Mouse (Mus musculus) forebrain, embryonic 15.5 days (tissue): Measurements from ENCODE around the gene Lrrc49. TPM values are rescaled to one million over a fixed set of nuclear protein-coding genes. Genes with fewer than 3 reads are reported as not detected.

Source experiments
- ATAC-seq: fragments of 200-750 bp; cut with Nextera tagmentation; replicated peaks from 2 replicates; pipeline ENCODE4 v1.8.0; 2017; ENCODE audit warnings: mild to moderate bottlenecking, moderate TSS enrichment, moderate library complexity
- H3K27ac ChIP-seq: fragments of 300-500 bp; sonication (generic); replicated peaks from 2 replicates; pipeline ENCODE4 v1.5.1; 2015; ENCODE audit warnings: mild to moderate bottlenecking, inconsistent platforms
- H3K27me3 ChIP-seq: fragments of 300-500 bp; sonication (generic); 2 replicates; pipeline ENCODE4 v1.6.1; 2015; ENCODE audit warnings: inconsistent platforms
- H3K36me3 ChIP-seq: fragments of 300-500 bp; sonication (generic); 2 replicates; pipeline ENCODE4 v1.6.1; 2015; ENCODE audit warnings: mild to moderate bottlenecking, inconsistent platforms
- H3K4me1 ChIP-seq: fragments of 300-500 bp; sonication (generic); 2 replicates; pipeline ENCODE4 v1.6.1; 2015; ENCODE audit warnings: inconsistent platforms
- H3K4me2 ChIP-seq: fragments of 300-500 bp; sonication (generic); replicated peaks from 2 replicates; pipeline ENCODE4 v1.6.1; 2015; ENCODE audit warnings: mild to moderate bottlenecking, inconsistent platforms
- H3K4me3 ChIP-seq: fragments of 300-500 bp; sonication (generic); 2 replicates; pipeline ENCODE4 v1.5.1; 2015; ENCODE audit warnings: mild to moderate bottlenecking, inconsistent platforms
- H3K9ac ChIP-seq: fragments of 300-500 bp; sonication (generic); replicated peaks from 2 replicates; pipeline ENCODE4 v1.6.1; 2015; ENCODE audit warnings: mild to moderate bottlenecking, inconsistent platforms
- H3K9me3 ChIP-seq: fragments of 300-500 bp; sonication (generic); 2 replicates; pipeline ENCODE4 v1.6.1; 2016; ENCODE audit warnings: inconsistent platforms
- WGBS: fragments of 180-500 bp; shearing (Covaris S2); methylation state at CpG from one replicate; pipeline ENCODE4 v1.1.7; 2015; ENCODE audit warnings: mixed read lengths; 5-methylcytosine and 5-hydroxymethylcytosine counted together
- polyA plus RNA-seq: library from polyadenylated mRNA; unstranded; fragments of >200 nt; fragmentation: Nextera tagmentation; extraction: Ambion mirVana; gene quantifications from 2 replicates; pipeline ENCODE4 v1.2.1, GENCODE M21; 2015

Gene Lrrc49
- 65.7 and 69.5 TPM in 2 replicates for polyA plus RNA-seq

- Histone ChIP-seq H3K27me3 (no peaks in the 10 kb centered on the region), H3K4me2 (peak within 1 kb of the TSS; percentile 56), H3K27ac (peak within 1 kb of the TSS; percentile 99), H3K4me1 (peaks cover 25% of the 10 kb centered on the region), H3K36me3 (peaks cover 18% of the 10 kb centered on the region), H3K4me3 (peak within 1 kb of the TSS; percentile 61), H3K9ac (peak within 1 kb of the TSS; percentile 68), H3K9me3 (no peaks in the 10 kb centered on the region)
- ATAC-seq: peak; percentile 96
- WGBS: under 1% methylated on average over 21 of the region's 21 CpGs
Measured at GRCm38 (mm10) chr9:60687891-60688324, at the start of gene Lrrc49. Lrrc49 (minus strand) TSS chr9:60688158.

- no peak for ATAC-seq
- H3K27ac ChIP-seq: no peak overlapping the region
Measured at GRCm38 (mm10) chr9:60734321-60734720, 46.4 kb upstream of the Lrrc49 start.

GRCm38 (mm10) chr9:60724968-60725367 lies 37.0 kb upstream of the Lrrc49 start:
- WGBS: 93% methylated on average over 7 of the region's 7 CpGs
- Histone ChIP-seq H3K4me1 (no peaks in the 10 kb centered on the region), H3K4me2 (no peak overlapping the region), H3K27ac (no peak overlapping the region), H3K4me3 (no peak overlapping the region), H3K27me3 (no peaks in the 10 kb centered on the region), H3K9me3 (no peaks in the 10 kb centered on the region), H3K9ac (no peak overlapping the region), H3K36me3 (no peaks in the 10 kb centered on the region)
- no peak for ATAC-seq

More at GRCm38 (mm10) chr9:60734321-60734720, 46.4 kb upstream of the Lrrc49 start:
- Histone ChIP-seq H3K4me3 (no peak overlapping the region), H3K36me3 (peaks cover 4% of the 10 kb centered on the region; the same call in 1 of the 2 replicates), H3K4me2 (no peak overlapping the region), H3K4me1 (no peaks in the 10 kb centered on the region), H3K9me3 (no peaks in the 10 kb centered on the region), H3K27me3 (no peaks in the 10 kb centered on the region), H3K9ac (no peak overlapping the region)
- 94% methylated on average over 2 of the region's 2 CpGs for WGBS

GRCm38 (mm10) chr9:60719687-60720086 lies 31.7 kb upstream of the Lrrc49 start:
- Histone ChIP-seq H3K9me3 (no peaks in the 10 kb centered on the region), H3K4me1 (no peaks in the 10 kb centered on the region), H3K27ac (no peak overlapping the region), H3K9ac (no peak overlapping the region), H3K36me3 (no peaks in the 10 kb centered on the region), H3K4me2 (no peak overlapping the region), H3K27me3 (no peaks in the 10 kb centered on the region), H3K4me3 (no peak overlapping the region)
- 82% methylated on average over 3 of the region's 3 CpGs for WGBS
- ATAC-seq: no peak

- Histone ChIP-seq H3K27ac (no peak overlapping the region), H3K9ac (no peak overlapping the region), H3K4me3 (no peak overlapping the region), H3K36me3 (no peaks in the 10 kb centered on the region), H3K4me2 (no peak overlapping the region), H3K9me3 (no peaks in the 10 kb centered on the region), H3K4me1 (peaks cover 11% of the 10 kb centered on the region), H3K27me3 (no peaks in the 10 kb centered on the region)
- WGBS: 60% methylated on average over 3 of the region's 3 CpGs
- no peak for ATAC-seq
Measured at GRCm38 (mm10) chr9:60718284-60718683, 30.3 kb upstream of the Lrrc49 start.

- H3K4me2 ChIP-seq: no peak overlapping the region
- H3K4me1 ChIP-seq: peaks cover 23% of the 10 kb centered on the region
- H3K9ac ChIP-seq: no peak overlapping the region
- H3K27ac ChIP-seq: no peak overlapping the region
- no peaks in the 10 kb centered on the region for H3K9me3 ChIP-seq
- no peaks in the 10 kb centered on the region for H3K27me3 ChIP-seq
- H3K4me3 ChIP-seq: no peak overlapping the region
- 59% methylated on average over 5 of the region's 5 CpGs for WGBS
- no peaks in the 10 kb centered on the region for H3K36me3 ChIP-seq
- no peak for ATAC-seq
Measured at GRCm38 (mm10) chr9:60715828-60716227, 27.9 kb upstream of the Lrrc49 start.

GRCm38 (mm10) chr9:60715271-60715670 lies 27.3 kb upstream of the Lrrc49 start:
- H3K9me3 ChIP-seq: no peaks in the 10 kb centered on the region
- ATAC-seq: no peak
- H3K27ac ChIP-seq: no peak overlapping the region
- WGBS: 91% methylated on average over 4 of the region's 4 CpGs
- peaks cover 23% of the 10 kb centered on the region for H3K4me1 ChIP-seq
- no peak overlapping the region for H3K4me3 ChIP-seq
- H3K4me2 ChIP-seq: no peak overlapping the region
- H3K9ac ChIP-seq: no peak overlapping the region
- no peaks in the 10 kb centered on the region for H3K27me3 ChIP-seq
- H3K36me3 ChIP-seq: no peaks in the 10 kb centered on the region

GRCm38 (mm10) chr9:60714191-60714590 lies 26.2 kb upstream of the Lrrc49 start:
- H3K9me3 ChIP-seq: no peaks in the 10 kb centered on the region
- no peaks in the 10 kb centered on the region for H3K36me3 ChIP-seq
- no peak overlapping the region for H3K4me3 ChIP-seq
- H3K9ac ChIP-seq: no peak overlapping the region
- no peaks in the 10 kb centered on the region for H3K27me3 ChIP-seq
- WGBS: 83% methylated on average over 6 of the region's 6 CpGs
- H3K27ac ChIP-seq: no peak overlapping the region
- no peak for ATAC-seq
- peaks cover 23% of the 10 kb centered on the region for H3K4me1 ChIP-seq
- peak overlapping the region; percentile 98 for H3K4me2 ChIP-seq

- H3K9ac ChIP-seq: peak overlapping the region; percentile 81
- 34% methylated on average over 4 of the region's 4 CpGs for WGBS
Measured at GRCm38 (mm10) chr9:60713616-60714015, 25.7 kb upstream of the Lrrc49 start.

GRCm38 (mm10) chr9:60712771-60713541 lies 25.0 kb upstream of the Lrrc49 start, which contains the start of gene Larp6:
Larp6 (plus strand) TSS chr9:60712989.
- no peaks in the 10 kb centered on the region for H3K9me3 ChIP-seq
- peaks cover 23% of the 10 kb centered on the region for H3K4me1 ChIP-seq
- H3K36me3 ChIP-seq: no peaks in the 10 kb centered on the region
- H3K4me2 ChIP-seq: peak within 1 kb of the TSS; percentile 98
- H3K4me3 ChIP-seq: peak within 1 kb of the TSS; percentile 66
- under 1% methylated on average over 64 of the region's 66 CpGs for WGBS
- peak; percentile 67 for ATAC-seq
- H3K9ac ChIP-seq: peak within 1 kb of the TSS; percentile 81
- H3K27ac ChIP-seq: peak within 1 kb of the TSS; percentile 3; the same call in 1 of the 2 replicates
- no peaks in the 10 kb centered on the region for H3K27me3 ChIP-seq

More at GRCm38 (mm10) chr9:60713616-60714015, 25.7 kb upstream of the Lrrc49 start:
- Histone ChIP-seq H3K4me3 (peak overlapping the region; percentile 66), H3K4me2 (peak overlapping the region; percentile 98), H3K9me3 (no peaks in the 10 kb centered on the region), H3K27ac (no peak overlapping the region), H3K4me1 (peaks cover 23% of the 10 kb centered on the region), H3K27me3 (no peaks in the 10 kb centered on the region), H3K36me3 (no peaks in the 10 kb centered on the region)
- 0 out of 2 replicates have a peak, but pooled peaks have one; percentile 13 for ATAC-seq

- H3K9ac ChIP-seq: no peak overlapping the region
- H3K27ac ChIP-seq: no peak overlapping the region
- H3K4me1 ChIP-seq: peaks cover 23% of the 10 kb centered on the region
- H3K36me3 ChIP-seq: no peaks in the 10 kb centered on the region
- no peaks in the 10 kb centered on the region for H3K9me3 ChIP-seq
- H3K4me2 ChIP-seq: no peak overlapping the region
- no peak overlapping the region for H3K4me3 ChIP-seq
- 85% methylated on average over 5 of the region's 5 CpGs for WGBS
- no peaks in the 10 kb centered on the region for H3K27me3 ChIP-seq
- no peak for ATAC-seq
Measured at GRCm38 (mm10) chr9:60712011-60712410, 24.1 kb upstream of the Lrrc49 start.

- peaks cover 23% of the 10 kb centered on the region for H3K4me1 ChIP-seq
- WGBS: 85% methylated on average over 6 of the region's 6 CpGs
Measured at GRCm38 (mm10) chr9:60709721-60710120, 21.8 kb upstream of the Lrrc49 start.

More at GRCm38 (mm10) chr9:60709721-60710120, 21.8 kb upstream of the Lrrc49 start:
- H3K4me2 ChIP-seq: no peak overlapping the region
- no peaks in the 10 kb centered on the region for H3K36me3 ChIP-seq
- H3K27me3 ChIP-seq: no peaks in the 10 kb centered on the region
- no peak overlapping the region for H3K4me3 ChIP-seq
- H3K9ac ChIP-seq: no peak overlapping the region
- no peaks in the 10 kb centered on the region for H3K9me3 ChIP-seq
- H3K27ac ChIP-seq: no peak overlapping the region
- ATAC-seq: no peak
